27 mouse cellular contexts compared by ENCODE assay signal in the genomic region with DNA sequence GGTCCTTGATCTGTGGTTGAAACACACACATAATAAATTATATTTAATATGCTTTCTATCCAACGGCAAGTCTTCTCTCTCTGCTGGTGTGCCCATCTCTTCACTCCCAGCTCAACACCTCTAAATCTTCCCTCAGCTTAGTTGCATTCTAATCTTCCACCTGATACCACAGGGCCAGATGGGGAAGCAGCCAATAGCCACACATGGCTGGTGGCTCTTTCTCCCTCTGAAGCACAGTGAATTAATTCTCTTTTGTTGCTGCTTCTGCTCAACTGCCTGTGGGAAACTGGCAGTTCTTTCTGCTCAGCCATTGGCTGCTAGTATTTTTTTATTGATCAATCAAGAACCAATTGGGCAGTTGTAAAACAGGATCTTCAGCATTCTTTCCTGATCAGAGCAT.
"Had no signal": no experiment of that assay in that cellular context is flagged by ENCODE, and none has a peak within 500 bp of the region (broad histone marks: within the 10 kb centered on the region; RNA-seq: fewer than 3 reads in every experiment).

No protein-coding gene starts in this region.

- H3K27me3 ChIP-seq: heart, embryonic 13.5 days; heart, embryonic 15.5 days; hindbrain, embryonic 12.5 days; intestine, embryonic 15.5 days; limb, embryonic 13.5 days; limb, embryonic 15.5 days; liver, embryonic 12.5 days had no signal

- H3K27ac ChIP-seq: gastrocnemius, adult 2 months; heart, adult 2 months; heart, embryonic 13.5 days; heart, embryonic 15.5 days; hindbrain, embryonic 10.5 days; hindbrain, embryonic 12.5 days; hindbrain, embryonic 14.5 days; intestine, embryonic 15.5 days; limb, embryonic 13.5 days; limb, embryonic 15.5 days; liver, embryonic 12.5 days had no signal

- ATAC-seq: hindbrain, embryonic 16.5 days; inflammation-experienced regulatory T-cells, adult 6 months; intestine, embryonic 15.5 days; intestine, postnatal 0 days; liver, embryonic 12.5 days had no signal

- H3K9ac ChIP-seq: heart, embryonic 13.5 days; heart, embryonic 15.5 days; hindbrain, embryonic 12.5 days; hindbrain, embryonic 14.5 days; intestine, embryonic 15.5 days; limb, embryonic 13.5 days; limb, embryonic 15.5 days; liver, embryonic 12.5 days had no signal

- H3K9me3 ChIP-seq: heart, embryonic 13.5 days; heart, embryonic 15.5 days; hindbrain, embryonic 10.5 days; hindbrain, embryonic 12.5 days; intestine, embryonic 15.5 days; limb, embryonic 13.5 days; limb, embryonic 15.5 days; liver, embryonic 12.5 days had no signal

- H3K4me2 ChIP-seq: heart, embryonic 11.5 days; heart, embryonic 13.5 days; heart, embryonic 15.5 days; hindbrain, embryonic 12.5 days; hindbrain, embryonic 14.5 days; intestine, embryonic 15.5 days; limb, embryonic 13.5 days; limb, embryonic 15.5 days; liver, embryonic 12.5 days had no signal

- H3K4me3 ChIP-seq: gastrocnemius, adult 2 months; heart, adult 2 months; heart, embryonic 13.5 days; heart, embryonic 15.5 days; hindbrain, embryonic 10.5 days; hindbrain, embryonic 12.5 days; intestine, embryonic 15.5 days; limb, embryonic 13.5 days; limb, embryonic 15.5 days; liver, embryonic 12.5 days had no signal

- DNase-seq: gastrocnemius, adult 2 months; gastrocnemius, postnatal 10 days; gastrocnemius, postnatal 25 days; heart, adult 2 months; heart, postnatal 14 days; heart, postnatal 4 days; kidney, adult 18-20 months; kidney, adult 8-10 months; kidney, postnatal 10 days; kidney, postnatal 25 days; kidney, postnatal 4 days; layer of hippocampus, adult 9-11 months; layer of hippocampus, postnatal 36 days; left cerebral cortex, postnatal 4 days had no signal

- H3K36me3 ChIP-seq: heart, embryonic 13.5 days; heart, embryonic 15.5 days; hindbrain, embryonic 10.5 days; hindbrain, embryonic 12.5 days; intestine, embryonic 15.5 days; limb, embryonic 13.5 days; limb, embryonic 15.5 days; liver, embryonic 12.5 days had no signal

- H3K4me1 ChIP-seq: heart, embryonic 13.5 days; heart, embryonic 15.5 days; hindbrain, embryonic 10.5 days; hindbrain, embryonic 12.5 days; intestine, embryonic 15.5 days; limb, embryonic 13.5 days; limb, embryonic 15.5 days; liver, embryonic 12.5 days had no signal
